Mouse (Mus musculus) adipocyte (in vitro differentiated cells): ENCODE data around the gene Grrp1.
"Not testable (repeated sequence)": the region's sequence is repeated elsewhere in the genome, so short reads cannot be mapped to it uniquely, and the experiment has no call there.

Experiments
- DNase-seq: peaks from one replicate; pipeline ENCODE4 v3.0.0-alpha.2; 2016; ENCODE audit warnings: low spot score

Grrp1 gene

GRCm38 (mm10) chr4:134253722-134254324 is at the start of gene Grrp1:
TSS of gene Grrp1 (minus strand) at chr4:134254106.
- no peak for DNase-seq

GRCm38 (mm10) chr4:134302084-134302483 is 48.2 kb upstream of the Grrp1 start:
- no peak for DNase-seq

- no peak for DNase-seq
Measured at GRCm38 (mm10) chr4:134300316-134300715, 46.4 kb upstream of the Grrp1 start.

DNA sequence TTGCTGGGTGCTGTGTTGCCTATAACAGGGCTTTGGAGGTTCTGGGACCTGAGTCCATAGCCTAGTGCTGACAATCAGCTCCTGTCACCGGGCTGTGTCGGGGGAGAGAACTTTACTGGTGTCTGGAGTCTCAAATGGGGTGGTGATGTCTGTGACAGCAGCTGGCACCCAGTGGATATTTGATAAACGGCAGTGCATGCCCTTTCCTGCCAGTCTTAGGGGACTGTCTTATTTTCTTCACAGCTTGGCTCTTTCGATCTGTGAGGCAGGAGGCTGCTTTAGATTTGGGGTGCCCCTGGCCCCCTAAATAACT is 45.5 kb upstream of the Grrp1 start:
- DNase-seq, result no peak

GRCm38 (mm10) chr4:134298626-134299497 is 45.0 kb upstream of the Grrp1 start:
- DNase-seq, result no peak

DNA sequence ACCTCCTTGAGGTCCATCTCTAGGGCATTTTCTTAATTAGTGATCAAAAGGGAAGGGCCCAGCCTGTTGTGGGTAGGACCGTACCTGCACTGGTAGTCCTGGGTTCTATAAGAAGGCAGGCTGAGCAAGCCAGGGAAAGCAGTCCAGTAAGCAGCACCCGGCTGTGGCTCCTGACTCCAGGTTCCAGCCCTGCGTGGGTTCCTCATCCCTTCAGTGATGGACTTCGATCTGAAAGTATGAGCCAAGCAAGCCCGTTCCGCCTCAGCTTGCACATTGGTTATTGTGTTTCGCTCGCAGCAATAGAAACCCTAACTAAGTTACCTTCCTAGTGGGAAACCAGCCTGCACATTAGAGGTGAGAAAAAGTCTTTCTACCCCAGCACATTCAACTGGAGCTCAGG is 43.5 kb upstream of the Grrp1 start:
- DNase-seq, result no peak

DNA sequence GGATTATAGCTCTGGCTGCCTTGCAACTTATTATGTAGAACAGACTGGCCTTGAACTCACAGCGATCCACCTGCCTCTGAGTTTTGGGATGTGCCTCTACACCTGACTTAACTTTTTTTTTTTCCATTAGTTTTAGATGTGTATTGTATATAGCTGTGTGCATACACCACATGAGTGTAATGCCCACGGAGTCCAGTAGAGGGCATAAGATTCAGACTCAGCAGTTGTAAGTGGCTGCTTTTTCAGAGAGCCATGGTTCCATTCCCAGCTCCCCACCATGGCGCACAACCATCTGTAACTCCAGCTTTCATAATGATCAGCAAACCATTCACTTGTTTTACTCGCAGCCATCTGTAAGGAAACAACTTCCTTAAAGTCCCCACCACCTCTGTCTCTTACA is 42.6 kb upstream of the Grrp1 start:
- no peak for DNase-seq

DNA sequence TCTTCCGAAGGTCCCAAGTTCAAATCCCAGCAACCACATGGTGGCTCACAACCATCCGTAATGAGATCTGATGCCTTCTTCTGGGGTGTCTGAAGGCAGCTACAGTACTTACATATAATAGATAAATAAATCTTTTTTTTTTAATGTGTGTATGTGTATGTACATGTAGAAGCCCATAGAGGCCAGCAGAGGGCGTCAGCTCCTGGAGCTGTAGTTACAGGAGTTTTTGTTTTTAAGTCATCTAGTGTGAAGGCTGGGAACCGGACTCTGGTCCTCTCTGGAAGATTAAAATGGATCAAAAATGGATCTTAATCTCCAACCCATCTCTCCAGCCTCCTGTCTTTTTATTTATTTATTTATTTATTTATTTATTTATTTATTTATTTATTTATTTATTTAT is 42.2 kb upstream of the Grrp1 start:
- not testable (repeated sequence) for DNase-seq

DNA sequence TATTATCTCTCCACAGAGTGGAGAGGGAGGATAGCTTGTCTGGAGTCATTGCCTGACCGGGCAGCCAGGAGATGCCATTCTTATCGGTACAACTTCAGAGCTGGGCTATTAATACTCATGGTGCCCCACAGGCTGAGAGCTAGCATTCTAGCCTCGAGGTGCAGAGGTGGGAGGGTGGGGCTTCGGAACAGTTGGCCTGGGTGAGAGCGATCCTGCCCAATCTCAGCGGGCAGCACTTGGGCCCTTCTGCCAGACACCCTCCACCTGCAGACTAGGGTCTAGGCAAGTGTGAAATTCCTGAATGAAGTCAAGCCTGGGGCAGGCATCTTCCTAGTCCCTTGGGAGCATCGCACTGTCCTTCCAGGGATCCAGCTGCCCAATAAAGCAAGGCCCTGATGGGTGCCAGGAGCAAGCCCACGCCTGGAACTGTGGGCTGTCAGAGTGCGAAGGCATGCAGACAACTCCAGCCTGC is 39.8 kb upstream of the Grrp1 start:
- no peak for DNase-seq

DNA sequence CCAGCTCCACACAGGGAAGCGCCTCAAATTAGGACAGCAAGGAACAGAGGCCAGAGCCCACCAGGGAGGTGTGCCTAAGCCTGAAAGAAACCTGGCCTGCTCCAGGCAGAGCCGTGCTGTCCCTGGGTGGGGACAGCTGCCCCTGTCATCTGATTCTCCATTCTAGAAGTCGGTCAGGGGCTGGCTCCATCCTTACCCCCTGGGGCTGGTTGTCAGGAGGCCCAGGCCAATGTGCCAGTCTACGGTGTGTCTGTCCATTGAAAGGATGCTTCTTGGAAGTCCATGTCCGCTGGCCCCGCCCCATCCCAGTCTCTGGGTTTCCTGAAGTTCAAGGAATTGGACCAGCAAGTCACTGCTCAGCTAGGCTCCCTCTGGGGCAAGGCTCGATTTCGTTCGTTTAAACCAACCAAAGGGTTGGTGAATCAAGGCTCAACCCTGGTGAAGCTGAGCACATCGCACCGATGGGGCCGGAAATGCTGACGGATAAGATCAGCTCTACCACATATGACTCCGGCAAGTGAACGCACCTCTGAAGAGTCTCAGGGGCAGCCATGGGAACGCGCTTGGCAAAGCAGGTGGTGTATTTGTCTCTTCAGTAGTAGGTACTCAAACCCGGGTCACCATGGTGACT is 39.3 kb upstream of the Grrp1 start:
- no peak for DNase-seq

- DNase-seq, result peak; percentile 82
Measured at GRCm38 (mm10) chr4:134292067-134292466, 38.2 kb upstream of the Grrp1 start.

DNA sequence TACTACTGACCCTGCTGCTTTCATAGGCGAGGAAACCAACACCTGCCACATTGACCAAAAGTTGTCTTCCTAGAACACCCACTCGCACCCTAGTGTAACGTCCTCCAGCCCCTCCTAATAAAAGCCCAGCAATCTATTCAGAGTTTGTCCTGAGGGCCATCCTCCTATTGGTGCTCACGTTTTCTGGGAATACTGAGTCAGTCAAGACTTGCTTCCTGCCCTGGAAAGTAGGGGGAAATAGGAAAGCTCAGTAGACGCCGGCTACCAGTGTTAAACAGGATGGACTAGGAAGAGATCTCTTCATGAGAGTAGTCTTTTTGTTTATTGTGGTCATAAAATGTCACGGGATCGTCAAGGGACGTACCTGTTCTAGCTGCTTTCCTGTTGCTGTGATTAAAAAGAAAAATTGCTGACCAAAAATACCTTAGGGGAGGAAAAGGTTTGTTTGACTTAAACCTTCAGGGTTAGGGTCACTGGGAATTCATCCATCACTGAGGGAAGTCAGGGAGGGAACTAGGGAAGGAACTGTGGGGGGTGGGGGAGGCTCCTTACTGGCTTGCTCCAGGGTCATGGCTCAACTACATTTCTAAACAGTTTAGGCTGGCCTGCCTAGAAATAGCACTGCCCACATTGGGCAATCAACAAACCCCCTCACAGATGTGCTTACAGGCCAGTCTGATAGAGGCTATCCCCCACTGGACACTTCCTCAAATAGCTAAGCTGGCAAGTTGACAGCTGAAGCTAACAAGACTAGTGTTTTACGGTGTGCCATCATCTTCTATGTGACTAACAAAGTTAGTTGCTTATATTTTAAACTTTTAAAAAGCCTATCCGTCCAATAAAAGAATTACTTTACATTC is 34.7 kb upstream of the Grrp1 start:
- no peak for DNase-seq

GRCm38 (mm10) chr4:134287575-134288025 is 33.7 kb upstream of the Grrp1 start, which contains the start of gene Pdik1l:
TSS of gene Pdik1l (minus strand) at chr4:134287895.
- DNase-seq, result peak; percentile 77

DNA sequence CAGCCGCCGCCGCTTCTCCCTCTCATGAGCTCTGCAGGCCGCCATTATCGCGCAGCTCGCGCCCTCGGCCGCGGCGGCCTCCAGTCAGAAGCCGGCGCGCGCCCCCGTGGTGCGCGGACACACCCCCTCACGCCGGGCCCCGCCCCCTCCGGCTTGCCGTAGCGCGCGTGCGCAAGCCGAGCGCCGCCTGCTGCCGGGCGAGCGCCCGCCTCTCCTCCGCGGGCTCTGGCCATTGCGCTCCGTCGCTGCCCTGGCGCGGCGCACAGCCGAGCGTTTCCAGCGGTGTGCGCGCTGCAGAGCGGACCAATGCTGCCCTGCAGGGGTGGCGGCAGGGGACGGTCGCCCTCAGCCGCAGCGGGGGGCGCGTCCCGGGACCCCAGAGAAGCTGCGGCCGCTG is 33.3 kb upstream of the Grrp1 start:
- peak; percentile 87 for DNase-seq

GRCm38 (mm10) chr4:134286226-134287167 is 32.6 kb upstream of the Grrp1 start:
- no peak for DNase-seq

DNA sequence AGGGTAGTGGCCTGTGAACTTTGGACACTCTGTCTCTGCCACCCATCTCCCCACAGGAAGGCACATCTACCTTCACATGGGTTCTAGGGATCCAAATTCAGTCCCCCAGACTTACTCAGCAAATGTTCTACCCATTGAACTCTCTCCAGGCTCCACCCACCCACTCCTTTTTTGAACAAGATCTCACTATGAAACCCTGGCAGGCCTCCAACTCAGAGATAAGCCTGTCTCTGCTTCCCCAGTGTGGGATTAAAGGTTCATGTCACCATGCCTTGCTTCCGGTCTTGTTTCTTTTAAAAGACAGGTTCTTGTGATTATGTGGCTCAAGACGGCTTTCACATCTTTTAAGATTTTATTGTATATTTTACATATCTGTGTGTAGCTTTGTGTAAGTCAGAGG is 31.0 kb upstream of the Grrp1 start:
- DNase-seq, result no peak

DNA sequence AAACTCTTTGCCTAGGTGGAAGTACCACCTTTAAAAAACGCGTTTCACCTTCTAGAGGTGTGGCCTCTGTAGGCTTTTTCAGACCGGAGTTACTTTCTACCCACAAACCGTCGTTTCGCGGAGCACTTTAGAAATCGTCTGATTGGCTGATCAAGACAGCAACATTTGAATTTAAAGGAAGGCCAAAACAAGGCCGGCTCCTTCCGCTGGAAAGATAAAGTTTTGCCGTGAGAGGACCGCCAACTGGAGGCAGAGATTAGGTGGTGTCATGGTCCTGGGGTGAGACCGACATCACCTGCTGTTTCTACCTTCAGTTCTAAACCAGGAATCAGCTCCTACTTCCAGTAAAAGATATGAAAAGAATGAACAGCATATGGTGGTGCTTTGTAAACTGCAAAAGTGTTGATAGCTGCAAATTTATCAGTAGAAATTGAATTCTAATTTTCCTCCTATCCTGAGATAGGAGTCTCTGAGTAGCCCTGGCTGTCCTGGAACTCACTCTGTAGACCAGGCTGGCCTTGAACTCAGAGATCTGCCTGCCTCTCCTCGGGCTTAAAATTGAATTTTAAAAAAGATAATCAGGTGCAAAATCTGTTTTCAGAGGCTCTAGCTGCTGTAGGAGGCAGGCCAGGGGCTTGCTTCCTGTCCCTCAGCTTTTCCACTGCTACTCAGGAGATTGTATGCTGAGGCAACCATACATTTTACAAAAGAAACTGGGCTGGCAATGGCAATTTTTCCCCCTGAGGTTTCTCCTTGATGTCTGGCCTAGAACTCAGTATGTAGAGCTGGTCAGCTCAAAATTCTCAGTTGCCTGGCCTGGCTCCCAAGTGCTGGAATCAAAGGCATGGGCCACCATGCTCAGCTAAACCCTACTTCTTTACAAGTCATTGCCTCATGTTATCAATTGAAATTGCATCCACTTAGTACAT is 19.8 kb upstream of the Grrp1 start:
- no peak for DNase-seq

DNA sequence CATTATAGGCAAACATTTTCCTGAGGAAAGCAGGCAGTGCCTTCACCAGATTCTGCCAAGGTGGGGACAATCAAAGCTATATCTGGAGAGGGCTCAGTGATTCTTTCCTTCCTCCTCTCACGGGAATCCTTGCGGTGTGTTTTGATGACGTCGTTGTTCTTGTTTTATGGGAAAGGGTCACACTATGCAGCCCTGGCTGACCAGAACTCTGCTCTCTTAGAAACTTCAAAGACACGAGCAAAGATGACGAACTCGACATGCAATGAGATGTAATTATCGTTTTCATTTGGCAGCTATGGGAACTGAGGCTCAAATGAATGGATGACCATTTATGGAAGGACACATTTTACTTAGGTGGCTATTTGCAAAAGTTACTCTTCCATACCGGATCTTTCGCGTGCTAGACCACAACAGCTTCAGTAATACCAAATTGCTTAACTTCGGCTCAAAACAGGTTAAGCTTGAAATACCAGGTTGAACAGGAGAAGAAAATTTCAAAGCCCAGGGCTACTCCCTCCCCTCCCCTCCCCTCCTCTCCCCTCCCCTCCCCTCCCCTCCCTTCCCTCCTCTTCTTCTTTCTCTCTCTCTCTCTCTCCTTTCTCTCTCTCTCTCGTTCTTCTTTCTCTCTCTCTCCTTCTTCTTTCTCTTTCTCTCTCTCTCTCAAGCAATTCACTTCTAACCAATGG is 19.0 kb upstream of the Grrp1 start:
- DNase-seq, result no peak

DNA sequence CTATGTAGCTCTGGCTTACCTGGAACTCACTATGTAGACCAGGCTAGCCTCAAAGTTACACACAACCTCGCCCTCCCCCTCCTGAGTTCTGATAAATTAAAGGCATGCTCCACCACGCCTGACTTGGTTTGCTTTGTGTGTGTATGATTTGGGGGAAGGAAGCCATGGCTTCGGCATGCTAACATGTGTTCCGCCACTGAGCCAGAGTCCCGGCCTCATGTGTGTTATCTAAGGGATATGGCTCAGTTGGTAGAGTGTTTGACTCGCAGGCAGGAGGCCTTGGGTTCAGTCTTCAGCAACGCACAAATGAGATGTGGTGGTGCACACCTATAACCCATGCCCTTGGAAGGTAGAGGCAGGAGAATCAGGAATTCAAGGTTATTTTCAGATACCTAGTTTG is 18.1 kb upstream of the Grrp1 start:
- no peak for DNase-seq
